Mouse (Mus musculus): ENCODE measurements around the gene Focad. TPM values are rescaled to one million over a fixed set of nuclear protein-coding genes. Genes with fewer than 3 reads are reported as not detected.

The Focad gene
- polyA plus RNA-seq (2012; fragmentation: generic; extraction: Trizol), result 10.3 TPM
- long read RNA-seq, experiment 1, partial matches to known transcripts, result 3 of 4 reads
- long read RNA-seq, experiment 1, other reads (novel, unspliced or antisense), result 0 of 4 reads
- long read RNA-seq, experiment 2, full-length matches to known transcripts, result 17 of 65 reads
- long read RNA-seq, experiment 2, partial matches to known transcripts, result 31 of 65 reads
- long read RNA-seq, experiment 2, other reads (novel, unspliced or antisense), result 17 of 65 reads

DNA sequence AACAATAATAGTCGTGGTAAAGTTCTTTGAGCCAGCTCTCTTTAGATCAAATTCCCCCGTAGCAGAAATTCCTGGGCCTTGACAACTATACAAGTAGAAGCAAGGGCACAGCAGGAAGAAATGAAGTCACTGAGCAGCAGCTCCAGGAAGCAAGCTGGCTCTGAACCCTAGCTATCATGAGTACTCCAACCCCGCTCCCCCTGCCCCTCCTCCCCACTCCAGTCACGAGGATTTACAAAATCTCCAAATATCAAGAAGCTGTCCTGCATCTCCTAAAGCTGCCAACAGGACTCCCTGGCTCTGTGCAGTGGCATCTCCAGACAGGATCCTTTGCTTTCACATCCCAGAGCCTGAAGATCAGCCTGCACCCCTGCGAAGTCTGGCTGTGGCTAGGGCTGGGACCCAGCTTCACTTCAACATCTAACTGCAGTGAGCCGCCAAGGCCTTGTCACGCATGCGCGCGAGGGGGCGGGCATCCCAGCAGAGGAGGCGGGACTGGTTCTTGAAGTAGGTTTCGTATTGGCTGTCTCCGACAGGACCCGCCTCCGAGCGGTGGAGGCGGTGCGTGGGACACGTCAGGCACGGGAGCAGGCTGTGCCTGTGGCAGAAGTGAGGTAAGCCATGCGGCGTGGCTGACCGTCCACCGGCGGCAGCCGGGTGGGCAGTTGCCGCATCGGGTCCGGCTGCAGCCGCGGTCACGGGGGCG is at the start of gene Focad:
Gene Focad (plus strand): TSS at position 568 of the 706 bp plus-strand sequence.
- Histone ChIP-seq H3K79me3 (ENCODE audit: low read depth) (peaks cover 3% of the 10 kb centered on the region), H3K36me3 (ENCODE audit: control insufficient read depth, insufficient read depth) (no peaks in the 10 kb centered on the region), H3ac (ENCODE audit: control insufficient read depth, insufficient read length, low read depth) (peak within 1 kb of the TSS; percentile 94), H3K79me2 (ENCODE audit: control insufficient read depth, insufficient read depth) (no peaks in the 10 kb centered on the region), H3K4me3 (ENCODE audit: insufficient read depth, poor library complexity, severe bottlenecking) (peak within 1 kb of the TSS; percentile 59), H3K27me3 (ENCODE audit: control insufficient read depth, insufficient read depth, insufficient read length) (no peaks in the 10 kb centered on the region)
- TF ChIP-seq USF1 (IDR thresholded peaks at IDR 0.05; ENCODE audit: low read depth) (no peak), FOSL1 (IDR thresholded peaks at IDR 0.05; ENCODE audit: insufficient read depth, low read length, poor library complexity, severe bottlenecking) (no peak), MYOD1 (IDR thresholded peaks at IDR 0.05; ENCODE audit: control insufficient read depth, insufficient read length, low read depth) (no peak), CEBPB (IDR thresholded peaks at IDR 0.05; ENCODE audit: low read depth) (no peak), MYOG (IDR thresholded peaks at IDR 0.05; ENCODE audit: control insufficient read depth, extremely low read depth, insufficient read length) (no peak), MAX (IDR thresholded peaks at IDR 0.05) (no peak), CTCF (IDR thresholded peaks at IDR 0.05; ENCODE audit: control insufficient read depth, insufficient read depth, insufficient read length) (no peak)

DNA sequence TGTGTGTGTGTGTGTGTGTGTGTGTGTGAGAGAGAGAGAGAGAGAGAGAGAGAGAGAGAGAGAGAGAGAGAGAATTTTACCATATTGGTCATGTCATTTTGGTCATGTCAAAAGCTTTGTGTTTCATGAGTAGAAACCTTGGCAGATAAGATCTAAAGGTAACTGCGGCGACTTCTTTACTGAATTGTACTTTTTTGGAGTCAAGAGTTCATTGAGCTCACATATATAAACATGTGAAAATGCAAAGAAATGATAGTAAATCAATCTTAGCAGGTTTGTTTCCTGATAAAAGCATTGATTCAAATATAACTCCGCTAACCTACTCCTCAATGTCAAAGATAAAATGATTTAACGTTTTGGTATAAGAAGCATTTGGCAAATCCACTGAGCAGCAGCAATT is 49.3 kb upstream of the Focad start:
- Histone ChIP-seq H3K79me3 (ENCODE audit: low read depth) (no peaks in the 10 kb centered on the region), H3K79me2 (ENCODE audit: control insufficient read depth, insufficient read depth) (no peaks in the 10 kb centered on the region), H3ac (ENCODE audit: control insufficient read depth, insufficient read length, low read depth) (no peak overlapping the region), H3K36me3 (ENCODE audit: control insufficient read depth, insufficient read depth) (no peaks in the 10 kb centered on the region), H3K27me3 (ENCODE audit: control insufficient read depth, insufficient read depth, insufficient read length) (no peaks in the 10 kb centered on the region), H3K4me3 (ENCODE audit: insufficient read depth, poor library complexity, severe bottlenecking) (no peak overlapping the region)
- TF ChIP-seq FOSL1 (IDR thresholded peaks at IDR 0.05; ENCODE audit: insufficient read depth, low read length, poor library complexity, severe bottlenecking) (no peak), USF1 (IDR thresholded peaks at IDR 0.05; ENCODE audit: low read depth) (no peak), MYOG (IDR thresholded peaks at IDR 0.05; ENCODE audit: control insufficient read depth, extremely low read depth, insufficient read length) (no peak)

DNA sequence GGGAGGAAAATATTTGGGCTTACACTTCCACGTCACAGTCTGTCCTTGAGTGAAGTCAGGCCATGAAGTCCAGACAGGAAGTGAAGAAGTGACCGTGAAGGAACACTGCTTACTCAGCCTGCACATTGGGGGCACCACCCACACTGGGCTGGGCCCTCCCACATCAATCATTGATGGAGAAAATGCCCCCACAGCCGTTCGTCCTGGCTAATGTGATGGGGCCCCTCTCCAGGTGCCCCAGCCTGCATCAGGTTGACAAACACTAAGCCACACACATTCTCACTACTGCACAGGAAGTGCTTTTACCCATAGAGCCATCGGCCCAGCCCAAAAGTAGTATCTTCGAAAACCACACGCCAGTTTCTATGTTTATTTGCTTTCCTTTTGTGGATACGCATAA is 48.1 kb upstream of the Focad start:
- no peak overlapping the region for H3ac ChIP-seq (ENCODE audit: control insufficient read depth, insufficient read length, low read depth)
- no peak overlapping the region for H3K4me3 ChIP-seq (ENCODE audit: insufficient read depth, poor library complexity, severe bottlenecking)
- no peaks in the 10 kb centered on the region for H3K36me3 ChIP-seq (ENCODE audit: control insufficient read depth, insufficient read depth)
- no peaks in the 10 kb centered on the region for H3K79me2 ChIP-seq (ENCODE audit: control insufficient read depth, insufficient read depth)
- no peaks in the 10 kb centered on the region for H3K27me3 ChIP-seq (ENCODE audit: control insufficient read depth, insufficient read depth, insufficient read length)
- H3K79me3 ChIP-seq (ENCODE audit: low read depth), result no peaks in the 10 kb centered on the region
- TF ChIP-seq MYOG (IDR thresholded peaks at IDR 0.05; ENCODE audit: control insufficient read depth, extremely low read depth, insufficient read length), result no peak
- no peak for TF ChIP-seq CTCF (IDR thresholded peaks at IDR 0.05; ENCODE audit: control insufficient read depth, insufficient read depth, insufficient read length)
- TF ChIP-seq FOSL1 (IDR thresholded peaks at IDR 0.05; ENCODE audit: insufficient read depth, low read length, poor library complexity, severe bottlenecking), result no peak
- no peak for TF ChIP-seq MAX (IDR thresholded peaks at IDR 0.05)
- no peak for TF ChIP-seq CEBPB (IDR thresholded peaks at IDR 0.05; ENCODE audit: low read depth)
- no peak for TF ChIP-seq USF1 (IDR thresholded peaks at IDR 0.05; ENCODE audit: low read depth)
- no peak for TF ChIP-seq MYOD1 (IDR thresholded peaks at IDR 0.05; ENCODE audit: control insufficient read depth, insufficient read length, low read depth)

DNA sequence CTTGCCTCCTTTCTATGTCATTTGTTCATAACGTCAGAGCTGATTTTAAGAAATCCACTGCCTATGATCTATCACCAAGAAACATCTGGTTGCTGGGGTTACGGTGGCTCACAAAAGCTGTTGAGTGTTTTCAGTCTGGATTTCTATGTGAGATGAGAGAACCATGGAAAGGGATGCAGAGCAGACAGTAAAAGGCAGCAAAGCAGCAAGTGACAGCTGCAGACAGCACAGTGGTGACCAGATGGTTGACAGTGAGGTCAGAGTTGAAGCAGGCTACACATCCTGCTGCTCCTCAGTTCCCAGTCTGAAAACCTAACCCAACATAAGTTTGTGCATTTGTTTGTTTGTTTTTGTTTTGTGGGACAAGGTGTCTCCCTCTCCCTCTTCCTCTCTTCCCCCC is 19.0 kb upstream of the Focad start:
- H3ac ChIP-seq (ENCODE audit: control insufficient read depth, insufficient read length, low read depth), result no peak overlapping the region
- no peak overlapping the region for H3K4me3 ChIP-seq (ENCODE audit: insufficient read depth, poor library complexity, severe bottlenecking)
- no peaks in the 10 kb centered on the region for H3K79me3 ChIP-seq (ENCODE audit: low read depth)
- no peaks in the 10 kb centered on the region for H3K27me3 ChIP-seq (ENCODE audit: control insufficient read depth, insufficient read depth, insufficient read length)
- no peak for TF ChIP-seq MYOD1 (IDR thresholded peaks at IDR 0.05; ENCODE audit: control insufficient read depth, insufficient read length, low read depth)
- no peak for TF ChIP-seq CEBPB (IDR thresholded peaks at IDR 0.05; ENCODE audit: low read depth)
- TF ChIP-seq CTCF (IDR thresholded peaks at IDR 0.05; ENCODE audit: control insufficient read depth, insufficient read depth, insufficient read length), result no peak
- no peak for TF ChIP-seq USF1 (IDR thresholded peaks at IDR 0.05; ENCODE audit: low read depth)
- TF ChIP-seq MAX (IDR thresholded peaks at IDR 0.05), result no peak
- TF ChIP-seq MYOG (IDR thresholded peaks at IDR 0.05; ENCODE audit: control insufficient read depth, extremely low read depth, insufficient read length), result no peak
- no peak for TF ChIP-seq FOSL1 (IDR thresholded peaks at IDR 0.05; ENCODE audit: insufficient read depth, low read length, poor library complexity, severe bottlenecking)
- H3K79me2 ChIP-seq (ENCODE audit: control insufficient read depth, insufficient read depth), result no peaks in the 10 kb centered on the region
- no peaks in the 10 kb centered on the region for H3K36me3 ChIP-seq (ENCODE audit: control insufficient read depth, insufficient read depth)

DNA sequence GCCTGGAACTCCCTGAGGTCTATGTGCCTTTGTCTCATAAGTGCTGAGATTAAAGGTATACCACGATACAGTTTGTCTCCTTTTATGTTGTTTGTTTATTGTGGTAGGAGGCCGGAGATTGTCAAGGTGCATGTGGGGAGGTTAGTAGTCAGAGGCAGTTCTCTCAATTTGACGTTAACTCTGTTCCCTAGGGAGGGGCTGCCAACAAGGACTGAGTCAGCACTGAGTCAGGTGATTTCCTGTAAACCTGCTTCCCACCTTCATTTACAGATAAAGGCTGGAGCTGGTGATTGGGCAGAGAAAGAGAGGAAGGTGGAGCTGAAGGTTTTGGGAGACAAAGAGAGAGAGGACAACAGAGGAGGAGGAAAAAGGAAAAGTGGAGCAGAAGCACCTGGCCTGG is 15.4 kb upstream of the Focad start:
- Histone ChIP-seq H3K36me3 (ENCODE audit: control insufficient read depth, insufficient read depth) (no peaks in the 10 kb centered on the region), H3ac (ENCODE audit: control insufficient read depth, insufficient read length, low read depth) (no peak overlapping the region)

More for the DNA sequence above, 15.4 kb upstream of the Focad start:
- no peak overlapping the region for H3K4me3 ChIP-seq (ENCODE audit: insufficient read depth, poor library complexity, severe bottlenecking)
- H3K79me3 ChIP-seq (ENCODE audit: low read depth), result no peaks in the 10 kb centered on the region
- H3K79me2 ChIP-seq (ENCODE audit: control insufficient read depth, insufficient read depth), result no peaks in the 10 kb centered on the region
- no peaks in the 10 kb centered on the region for H3K27me3 ChIP-seq (ENCODE audit: control insufficient read depth, insufficient read depth, insufficient read length)
- no peak for TF ChIP-seq FOSL1 (IDR thresholded peaks at IDR 0.05; ENCODE audit: insufficient read depth, low read length, poor library complexity, severe bottlenecking)
- TF ChIP-seq CEBPB (IDR thresholded peaks at IDR 0.05; ENCODE audit: low read depth), result no peak
- no peak for TF ChIP-seq CTCF (IDR thresholded peaks at IDR 0.05; ENCODE audit: control insufficient read depth, insufficient read depth, insufficient read length)
- TF ChIP-seq USF1 (IDR thresholded peaks at IDR 0.05; ENCODE audit: low read depth), result no peak
- TF ChIP-seq MYOD1 (IDR thresholded peaks at IDR 0.05; ENCODE audit: control insufficient read depth, insufficient read length, low read depth), result no peak
- TF ChIP-seq MAX (IDR thresholded peaks at IDR 0.05), result no peak
- TF ChIP-seq MYOG (IDR thresholded peaks at IDR 0.05; ENCODE audit: control insufficient read depth, extremely low read depth, insufficient read length), result no peak
